ENCODE assay signal across 9 mouse cellular contexts in genomic region chr11:98808417-98808816, GRCm38 (mm10). TPM values are rescaled to one million over a fixed set of nuclear protein-coding genes. Genes with fewer than 3 reads are reported as not detected.
A peak's percentile ranks its signal among the peaks of the same experiment; 100 is the strongest.
DNase-seq lines count a peak whose midpoint lies in the region; ATAC-seq and TF ChIP-seq lines count a peak whose summit lies in the region.
"Had no signal": no experiment of that assay in that cellular context is flagged by ENCODE, and none has a peak within 500 bp of the region (broad histone marks: within the 10 kb centered on the region; RNA-seq: fewer than 3 reads in every experiment).

No protein-coding gene starts in this region.

- H3K36me3 ChIP-seq in kidney, embryonic 15.5 days: peaks cover 77% of the 10 kb centered on the region
- peaks cover 43% of the 10 kb centered on the region for H3K36me3 ChIP-seq in forebrain, postnatal 0 days (ENCODE audit: insufficient read depth)
- H3K36me3 ChIP-seq in midbrain, embryonic 13.5 days: peaks cover 60% of the 10 kb centered on the region

- peaks cover 29% of the 10 kb centered on the region for H3K4me1 ChIP-seq in kidney, embryonic 15.5 days
- peaks cover 4% of the 10 kb centered on the region; the same call in 1 of the 2 replicates for H3K4me1 ChIP-seq in forebrain, postnatal 0 days (ENCODE audit: insufficient read depth)
- H3K4me1 ChIP-seq in midbrain, embryonic 13.5 days (replicated peaks): peaks cover 28% of the 10 kb centered on the region

- H3K9ac ChIP-seq in kidney, embryonic 15.5 days: no peak overlapping the region
- no peak overlapping the region for H3K9ac ChIP-seq in forebrain, postnatal 0 days
- H3K9ac ChIP-seq in midbrain, embryonic 13.5 days (replicated peaks): no peak overlapping the region

- H3K9me3 ChIP-seq in kidney, embryonic 15.5 days (replicated peaks): no peaks in the 10 kb centered on the region
- no peaks in the 10 kb centered on the region for H3K9me3 ChIP-seq in forebrain, postnatal 0 days (ENCODE audit: low read length)
- H3K9me3 ChIP-seq in midbrain, embryonic 13.5 days: no peaks in the 10 kb centered on the region

- ATAC-seq in kidney, embryonic 15.5 days (replicated peaks; ENCODE audit: low FRiP score): no peak
- no peak for ATAC-seq in forebrain, postnatal 0 days
- ATAC-seq in midbrain, embryonic 13.5 days: no peak
- ATAC-seq in megakaryocyte-erythroid progenitor cell, adult 5-6 weeks (replicated peaks; ENCODE audit: low FRiP score, low TSS enrichment, poor library complexity, severe bottlenecking): no peak

- WGBS in kidney, embryonic 15.5 days: 58% methylated on average over 2 of the region's 2 CpGs
- 69% methylated on average over 2 of the region's 2 CpGs for WGBS in forebrain, postnatal 0 days
- 77% methylated on average over 2 of the region's 2 CpGs for WGBS in midbrain, embryonic 13.5 days

- H3K27me3 ChIP-seq in kidney, embryonic 15.5 days: no peaks in the 10 kb centered on the region
- no peaks in the 10 kb centered on the region for H3K27me3 ChIP-seq in forebrain, postnatal 0 days (ENCODE audit: insufficient read depth, low read length)
- no peaks in the 10 kb centered on the region for H3K27me3 ChIP-seq in midbrain, embryonic 13.5 days

- DNase-seq in kidney, postnatal 36 days: no peak
- peak; percentile 17 for DNase-seq in NIH3T3 (ENCODE audit: low read depth)
- DNase-seq in forebrain, postnatal 0 days: no peak
- no peak for DNase-seq in left cerebral cortex, adult 9 months (ENCODE audit: low spot score in 2 of 2)
- no peak for DNase-seq in gastrocnemius, postnatal 36 days
- DNase-seq: cerebellum, adult 11 months had no signal

- intact Hi-C loops in gastrocnemius, postnatal 36 days (cut with DNase I): no loop called here

- H3K27ac ChIP-seq in kidney, embryonic 15.5 days: peak overlapping the region; percentile 99
- peak overlapping the region; percentile 99; the same call in 1 of the 2 replicates for H3K27ac ChIP-seq in forebrain, postnatal 0 days (ENCODE audit: low read depth, low read length)
- H3K27ac ChIP-seq in midbrain, embryonic 13.5 days: peak overlapping the region; percentile 98; the same call in 1 of the 2 replicates

- no peak for TF ChIP-seq CTCF in forebrain, postnatal 0 days (IDR thresholded peaks at IDR 0.05; ENCODE audit: low read depth)

- H3K4me3 ChIP-seq in kidney, embryonic 15.5 days (replicated peaks): peak overlapping the region; percentile 91
- no peak overlapping the region for H3K4me3 ChIP-seq in forebrain, postnatal 0 days (ENCODE audit: low read depth, low read length)
- 0 out of 2 replicates have a peak overlapping the region, but pooled peaks have one; percentile 89 for H3K4me3 ChIP-seq in midbrain, embryonic 13.5 days (replicated peaks)

- H3K4me2 ChIP-seq in kidney, embryonic 15.5 days: peak overlapping the region; percentile 68
- no peak overlapping the region for H3K4me2 ChIP-seq in forebrain, postnatal 0 days (ENCODE audit: low read depth)
- H3K4me2 ChIP-seq in midbrain, embryonic 13.5 days (replicated peaks): peak overlapping the region; percentile 82

RNA-seq across cellular contexts. Expression of gene Casc3, which starts 3.7 kb away (rescaled TPM):
- 40.6 and 40.8 TPM in 2 replicates for polyA plus RNA-seq in kidney, embryonic 15.5 days (2015; fragmentation: Nextera tagmentation; extraction: Ambion mirVana)
- total RNA-seq in forebrain, postnatal 0 days (2014; rRNA removed): 22.5 and 27.2 TPM in 2 replicates
- 29.5 and 37.4 TPM in 2 replicates for polyA plus RNA-seq in forebrain, postnatal 0 days (2015; fragmentation: Nextera tagmentation; extraction: Ambion mirVana)
- 52.6 and 57.6 TPM in 2 replicates for polyA plus RNA-seq in midbrain, embryonic 13.5 days (2015; fragmentation: Nextera tagmentation; extraction: Ambion mirVana)
- 47.6 and 51.8 TPM in 2 replicates for total RNA-seq in megakaryocyte-erythroid progenitor cell, adult 5-6 weeks (2014; fragmentation: Nextera tagmentation)
- 37.4 and 53.5 TPM in 2 replicates for total RNA-seq in megakaryocyte-erythroid progenitor cell, adult 5-6 weeks (2017)
- total RNA-seq in gastrocnemius, postnatal 36 days (2021): 10 to 100 TPM; 14.2 to 21.4 TPM

RNA-seq across cellular contexts. Expression of gene Msl1, which starts 13.1 kb away (rescaled TPM):
- 25.1 and 25.8 TPM in 2 replicates for polyA plus RNA-seq in kidney, embryonic 15.5 days (2015; fragmentation: Nextera tagmentation; extraction: Ambion mirVana)
- total RNA-seq in forebrain, postnatal 0 days (2014; rRNA removed): 87.2 and 94.6 TPM in 2 replicates
- 16.3 and 24.1 TPM in 2 replicates for polyA plus RNA-seq in forebrain, postnatal 0 days (2015; fragmentation: Nextera tagmentation; extraction: Ambion mirVana)
- polyA plus RNA-seq in midbrain, embryonic 13.5 days (2015; fragmentation: Nextera tagmentation; extraction: Ambion mirVana): 34.2 and 34.5 TPM in 2 replicates
- total RNA-seq in megakaryocyte-erythroid progenitor cell, adult 5-6 weeks (2014; fragmentation: Nextera tagmentation): 58.6 and 74.8 TPM in 2 replicates
- 57.8 and 68.3 TPM in 2 replicates for total RNA-seq in megakaryocyte-erythroid progenitor cell, adult 5-6 weeks (2017)
- 10 to 100 TPM; 49.0 to 51.4 TPM for total RNA-seq in gastrocnemius, postnatal 36 days (2021)

RNA-seq across cellular contexts. Expression of gene Rapgefl1, which starts 28.2 kb away (rescaled TPM):
- polyA plus RNA-seq in kidney, embryonic 15.5 days (2015; fragmentation: Nextera tagmentation; extraction: Ambion mirVana): 1.6 and 1.7 TPM in 2 replicates
- total RNA-seq in forebrain, postnatal 0 days (2014; rRNA removed): 28.7 TPM in 2 replicates
- polyA plus RNA-seq in forebrain, postnatal 0 days (2015; fragmentation: Nextera tagmentation; extraction: Ambion mirVana): 5.6 and 9.8 TPM in 2 replicates
- polyA plus RNA-seq in midbrain, embryonic 13.5 days (2015; fragmentation: Nextera tagmentation; extraction: Ambion mirVana): 4.7 and 5.8 TPM in 2 replicates
- 2.2 TPM in 1 of 2 replicates, not detected in the other for total RNA-seq in megakaryocyte-erythroid progenitor cell, adult 5-6 weeks (2014; fragmentation: Nextera tagmentation)
- total RNA-seq in megakaryocyte-erythroid progenitor cell, adult 5-6 weeks (2017): 1.7 TPM in 1 of 2 replicates, not detected in the other
- under 1 TPM; 0.12 to 0.15 TPM for total RNA-seq in gastrocnemius, postnatal 36 days (2021)

RNA-seq across cellular contexts. Expression of gene Nr1d1, which starts 33.3 kb away (rescaled TPM):
- polyA plus RNA-seq in kidney, embryonic 15.5 days (2015; fragmentation: Nextera tagmentation; extraction: Ambion mirVana): 2.0 and 2.3 TPM in 2 replicates
- total RNA-seq in forebrain, postnatal 0 days (2014; rRNA removed): 4.5 and 6.7 TPM in 2 replicates
- polyA plus RNA-seq in forebrain, postnatal 0 days (2015; fragmentation: Nextera tagmentation; extraction: Ambion mirVana): 10.8 and 11.4 TPM in 2 replicates
- polyA plus RNA-seq in midbrain, embryonic 13.5 days (2015; fragmentation: Nextera tagmentation; extraction: Ambion mirVana): 1.2 and 1.9 TPM in 2 replicates
- 4.1 and 8.0 TPM in 2 replicates for total RNA-seq in megakaryocyte-erythroid progenitor cell, adult 5-6 weeks (2014; fragmentation: Nextera tagmentation)
- total RNA-seq in megakaryocyte-erythroid progenitor cell, adult 5-6 weeks (2017): 0.34 and 1.3 TPM in 2 replicates
- total RNA-seq in gastrocnemius, postnatal 36 days (2021): 100 to 1,000 TPM in 1 of 2 experiments, 10 to 100 TPM in 1; 86.6 to 139 TPM

RNA-seq across cellular contexts. Expression of gene Wipf2, which starts 55.0 kb away (rescaled TPM):
- 4.2 and 5.2 TPM in 2 replicates for polyA plus RNA-seq in kidney, embryonic 15.5 days (2015; fragmentation: Nextera tagmentation; extraction: Ambion mirVana)
- total RNA-seq in forebrain, postnatal 0 days (2014; rRNA removed): 7.1 and 8.2 TPM in 2 replicates
- polyA plus RNA-seq in forebrain, postnatal 0 days (2015; fragmentation: Nextera tagmentation; extraction: Ambion mirVana): 1.6 and 3.0 TPM in 2 replicates
- 4.9 and 5.2 TPM in 2 replicates for polyA plus RNA-seq in midbrain, embryonic 13.5 days (2015; fragmentation: Nextera tagmentation; extraction: Ambion mirVana)
- total RNA-seq in megakaryocyte-erythroid progenitor cell, adult 5-6 weeks (2014; fragmentation: Nextera tagmentation): 23.5 and 26.9 TPM in 2 replicates
- 3.6 and 4.4 TPM in 2 replicates for total RNA-seq in megakaryocyte-erythroid progenitor cell, adult 5-6 weeks (2017)
- total RNA-seq in gastrocnemius, postnatal 36 days (2021): 1 to 10 TPM; 5.6 to 6.7 TPM
